Mouse (Mus musculus): ENCODE measurements at regions not wholly inside any gene's neighbourhood (a gene's known extent, or its start where the extent isn't known, plus 50 kb on each side); places are given as distances from the start of the nearest gene placed in this dataset.

DNA sequence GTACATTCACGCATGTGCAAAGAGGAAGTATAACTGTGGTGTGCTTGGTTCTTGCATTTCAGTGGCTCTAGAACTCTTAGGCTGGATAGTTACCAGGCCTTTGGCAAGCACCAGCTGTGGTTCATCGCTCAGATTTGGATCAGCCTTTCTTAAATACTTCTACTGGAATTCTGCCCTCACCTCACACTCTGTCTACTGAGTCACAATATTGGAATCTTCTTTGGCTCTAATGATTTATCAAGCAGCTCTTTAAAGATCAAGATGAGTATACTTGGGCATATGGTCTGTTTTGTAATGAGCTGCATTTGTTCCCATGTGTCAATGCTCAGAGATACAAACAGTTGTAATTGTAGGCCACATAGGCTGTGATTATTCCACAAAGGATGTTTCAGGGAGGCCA lies 197.5 kb downstream of the Icos start:
- no peak for DNase-seq (ENCODE audit: low spot score)

DNA sequence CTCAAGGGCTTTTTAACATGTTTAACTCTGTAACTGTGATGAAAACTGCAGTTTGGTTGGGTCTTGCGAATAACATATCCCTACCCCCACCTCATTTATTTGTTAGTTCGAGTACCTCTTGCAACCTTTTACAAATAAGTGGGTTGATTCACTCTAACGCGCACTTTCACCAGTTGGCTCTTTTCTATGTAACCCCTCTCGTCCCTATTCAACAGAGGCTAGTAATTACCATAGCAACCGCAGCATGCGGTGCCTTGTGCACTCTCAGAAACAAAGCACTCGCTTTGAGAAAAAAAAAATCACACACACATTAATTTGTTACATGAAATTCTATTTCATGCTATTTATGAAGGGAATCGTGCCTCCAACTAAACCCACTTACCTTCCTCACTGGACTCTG lies 201.7 kb downstream of the Icos start:
- no peak for DNase-seq (ENCODE audit: low spot score)

DNA sequence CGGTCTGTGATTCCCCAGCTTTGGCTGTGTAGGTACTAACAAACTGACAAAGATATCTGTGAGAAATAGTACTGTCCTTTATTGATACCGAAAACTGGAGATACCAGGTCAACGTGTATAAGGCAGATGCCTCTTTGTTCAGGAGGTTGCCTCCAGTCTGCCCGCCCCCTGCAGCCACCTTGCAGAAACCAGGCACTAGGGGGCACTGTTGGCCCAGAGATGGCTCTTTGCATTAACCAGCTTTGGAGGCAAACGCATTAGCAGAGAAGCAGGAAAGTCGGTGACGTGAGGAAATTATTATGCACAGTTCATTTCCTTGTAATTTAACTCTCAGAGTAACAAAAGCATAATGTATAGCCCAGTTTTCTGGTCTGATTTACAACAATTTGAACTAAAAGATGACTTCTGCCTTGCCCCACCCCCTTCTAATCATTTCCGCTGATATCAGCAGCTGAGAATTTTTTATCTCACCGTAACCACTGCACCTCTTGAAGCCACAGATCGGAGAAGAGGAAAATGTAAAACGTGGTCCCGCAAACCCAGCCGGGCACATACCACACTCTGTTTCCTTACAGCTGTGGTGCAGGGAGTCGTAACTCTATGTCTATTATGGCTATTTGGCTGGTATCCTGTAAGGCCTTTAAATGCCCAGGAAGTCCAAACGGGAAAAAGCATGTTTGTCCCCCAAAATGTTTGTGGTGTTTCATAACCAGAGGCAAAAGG lies 203.5 kb downstream of the Icos start:
- DNase-seq (ENCODE audit: low spot score) = peak; percentile 94

DNA sequence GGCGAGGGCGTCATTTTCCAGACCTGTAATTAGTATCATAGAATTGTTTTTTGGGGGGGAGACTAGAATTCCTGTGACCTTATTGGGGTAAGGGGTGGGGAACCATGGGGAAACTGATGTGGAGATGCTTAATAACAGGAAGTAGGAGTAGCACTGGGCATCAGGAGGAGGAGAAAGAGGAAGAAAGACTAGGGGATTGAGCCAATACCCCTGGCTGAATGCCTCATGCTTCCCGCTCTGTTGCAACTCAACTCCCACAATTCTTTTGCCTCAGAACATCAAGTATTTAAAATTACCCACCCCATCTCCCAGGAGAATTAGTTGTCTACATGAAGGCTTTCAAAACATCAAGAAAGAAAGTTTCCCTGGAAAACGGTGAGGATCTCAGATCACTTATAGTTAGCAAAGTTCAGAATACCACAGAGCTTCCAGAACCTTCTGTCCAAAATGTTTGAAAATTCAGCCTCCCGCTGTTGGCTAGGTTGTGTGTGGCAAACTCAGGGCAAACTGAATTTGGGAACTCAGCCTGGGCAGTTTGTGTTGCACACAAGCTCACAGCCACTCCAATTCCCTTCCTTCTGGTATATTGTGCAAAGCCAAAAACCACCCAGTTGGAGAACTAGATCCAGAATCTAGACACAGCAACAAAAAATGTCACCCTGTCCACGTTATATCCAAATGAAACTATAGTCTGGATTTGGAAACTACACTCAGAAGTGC lies 209.8 kb downstream of the Icos start:
- peak; percentile 46 for DNase-seq (ENCODE audit: low spot score)

DNA sequence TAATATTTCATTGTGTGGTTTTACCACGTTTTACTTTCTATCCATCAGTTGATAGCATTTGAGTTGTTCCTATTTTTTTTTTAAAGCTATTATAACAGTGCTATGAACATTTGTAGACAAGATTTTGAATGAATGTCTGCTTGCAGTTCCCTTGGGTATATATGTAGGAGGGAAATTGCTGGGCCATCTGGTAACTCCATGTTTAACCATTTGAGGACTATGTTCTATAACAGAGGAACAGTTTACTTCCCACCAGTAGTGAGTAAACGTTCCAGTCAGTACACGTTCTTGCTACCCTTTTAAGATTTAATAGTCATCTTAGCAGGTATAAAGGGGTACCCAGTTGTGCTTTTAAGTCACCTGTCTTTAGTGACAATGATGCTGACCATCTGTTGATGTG lies 213.2 kb downstream of the Icos start:
- no peak for DNase-seq (ENCODE audit: low spot score)

DNA sequence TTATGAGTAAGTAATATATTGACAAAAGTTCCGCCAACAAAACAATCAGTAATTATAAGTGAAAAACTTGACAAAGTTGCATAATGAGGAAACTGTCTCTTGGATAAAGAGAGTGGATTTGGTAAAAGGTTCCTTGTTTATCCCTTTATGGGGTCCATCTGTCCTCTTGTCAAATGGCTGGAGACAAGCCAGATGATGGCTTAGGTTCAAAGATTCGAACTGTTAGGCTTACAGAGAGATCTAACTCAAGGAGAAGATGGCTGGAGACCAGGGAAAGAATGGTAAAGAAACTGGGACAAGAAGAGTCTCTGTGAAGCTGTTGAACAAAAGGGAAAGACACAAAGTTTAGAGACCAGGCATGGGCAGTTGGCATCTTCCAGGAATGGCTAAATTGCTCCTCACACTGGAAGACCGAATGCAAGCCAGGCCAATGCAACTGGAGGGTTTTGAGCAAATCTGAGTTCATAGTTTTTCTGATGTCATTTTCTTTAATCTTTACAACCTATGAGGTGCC lies 220.9 kb downstream of the Icos start:
- no peak for DNase-seq (ENCODE audit: low spot score)

DNA sequence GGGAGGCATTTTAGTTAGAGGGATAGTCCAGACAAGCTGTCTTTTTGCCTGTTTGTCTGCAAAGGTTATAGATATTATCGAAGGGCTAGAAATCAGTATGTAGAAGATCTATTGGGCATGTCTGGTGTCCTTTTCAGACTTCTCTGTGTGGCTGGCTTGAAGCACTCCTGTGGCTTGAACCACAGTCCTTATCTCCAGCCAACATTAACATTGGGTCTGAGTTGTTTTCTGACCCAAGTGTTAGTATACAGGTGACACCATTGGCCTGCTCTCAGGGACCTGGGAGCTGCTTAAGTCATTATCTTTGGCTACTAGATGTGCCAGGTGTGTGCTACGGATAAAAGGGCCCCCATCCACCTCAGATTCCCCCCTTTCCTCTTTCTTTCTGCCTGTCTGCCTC lies 223.3 kb downstream of the Icos start:
- DNase-seq (ENCODE audit: low spot score) = no peak

DNA sequence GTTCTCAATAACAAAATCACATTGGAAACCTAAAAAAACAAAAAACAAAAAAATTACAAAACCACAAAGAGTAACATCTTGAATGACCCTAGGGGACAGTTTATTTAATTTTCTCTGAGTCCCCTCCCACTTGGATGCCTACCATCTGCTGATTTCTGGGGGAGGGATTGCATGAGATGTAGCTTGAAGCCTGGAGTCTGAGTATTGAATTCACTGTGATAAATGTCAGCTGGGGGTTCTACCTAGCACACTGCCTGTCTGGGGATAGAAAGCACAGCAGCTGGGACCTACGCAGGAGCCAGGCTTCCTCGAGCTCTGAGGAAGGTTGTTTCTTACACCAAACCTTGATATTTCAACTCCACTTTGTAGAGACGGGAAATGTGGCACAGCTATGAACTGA lies 224.4 kb downstream of the Icos start:
- DNase-seq (ENCODE audit: low spot score) = no peak

DNA sequence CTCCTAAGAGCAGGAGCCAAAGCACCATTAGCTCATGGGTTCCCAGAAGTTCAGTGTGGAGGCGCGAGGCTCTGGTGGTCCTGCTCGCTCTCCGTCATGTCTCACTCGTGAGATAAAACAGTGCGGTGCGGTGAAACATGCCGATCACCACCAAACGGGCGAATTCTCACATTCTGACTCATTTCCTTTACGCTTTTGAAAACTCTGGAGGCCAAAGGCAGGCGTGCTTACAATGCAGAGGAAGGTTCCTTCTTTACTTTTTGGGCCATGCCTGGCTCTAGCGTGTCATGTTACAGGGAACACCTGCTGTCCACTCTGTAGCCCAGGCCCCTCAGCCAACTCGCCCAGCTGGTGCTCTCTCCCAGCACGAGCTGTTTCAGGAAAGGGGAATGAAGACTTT lies 225.4 kb downstream of the Icos start:
- DNase-seq (ENCODE audit: low spot score) = peak; percentile 59

DNA sequence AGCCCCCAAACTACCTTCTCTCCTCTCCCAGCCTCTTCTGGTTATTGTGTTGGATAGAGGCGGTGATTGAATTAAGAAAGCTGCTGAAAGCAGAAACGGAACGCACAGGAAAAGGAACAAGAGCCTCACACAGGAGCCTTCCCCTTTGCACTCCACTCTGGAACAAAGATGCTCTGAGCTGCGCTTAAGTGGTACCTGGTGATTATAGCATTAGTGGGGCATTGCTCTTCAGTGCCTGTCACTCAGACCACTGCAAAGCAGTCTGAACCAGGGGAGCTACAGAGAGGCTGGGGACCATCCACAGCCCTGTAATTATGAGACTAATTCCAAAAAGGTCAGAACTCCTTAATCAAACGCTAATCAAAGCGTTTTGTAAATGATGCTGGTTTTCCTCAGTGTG lies 225.9 kb downstream of the Icos start:
- no peak for DNase-seq (ENCODE audit: low spot score)

DNA sequence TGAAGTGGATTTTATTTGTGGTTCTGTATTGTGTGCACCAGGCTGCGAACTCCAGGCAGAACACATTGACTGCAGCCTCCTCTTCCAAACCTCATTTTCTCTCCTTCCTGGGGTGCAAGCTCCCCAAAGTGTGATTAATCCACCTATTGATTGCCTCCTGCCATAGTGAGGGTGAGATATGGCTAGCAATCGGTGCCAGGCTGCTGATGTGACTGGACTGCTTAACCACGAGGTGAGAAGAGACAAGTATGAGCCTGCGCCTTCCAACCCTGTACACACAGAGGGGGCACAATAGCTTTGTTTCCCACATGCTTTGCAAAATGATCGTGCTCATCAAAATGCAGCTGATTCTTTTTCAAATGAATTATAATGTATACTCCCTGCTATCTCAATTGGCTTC lies 227.4 kb downstream of the Icos start:
- DNase-seq (ENCODE audit: low spot score) = no peak

DNA sequence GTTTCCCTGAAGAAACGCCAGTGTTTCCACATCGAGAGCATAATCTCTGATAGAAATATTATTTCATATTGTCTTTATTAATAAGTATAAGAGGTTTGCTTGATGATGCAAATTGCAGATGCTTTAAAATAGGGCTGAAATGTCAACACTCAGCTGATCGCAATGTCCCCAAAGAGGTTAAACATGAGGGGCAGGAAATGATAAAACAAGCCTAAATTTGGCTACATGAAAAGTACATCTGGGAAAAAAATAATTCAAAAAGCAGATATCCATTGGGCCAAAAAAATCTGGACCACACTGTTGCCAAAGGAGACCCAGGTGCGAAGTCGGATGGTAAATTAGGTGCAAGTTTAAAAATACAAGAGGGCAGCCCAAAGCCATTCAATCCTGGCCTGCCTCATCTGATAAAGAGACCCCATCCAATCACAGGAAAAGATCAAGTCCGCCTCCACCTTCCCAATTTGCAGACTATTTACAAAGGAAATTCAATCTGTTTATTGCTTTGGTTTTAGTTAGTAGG lies 229.2 kb downstream of the Icos start:
- peak; percentile 80 for DNase-seq (ENCODE audit: low spot score)

DNA sequence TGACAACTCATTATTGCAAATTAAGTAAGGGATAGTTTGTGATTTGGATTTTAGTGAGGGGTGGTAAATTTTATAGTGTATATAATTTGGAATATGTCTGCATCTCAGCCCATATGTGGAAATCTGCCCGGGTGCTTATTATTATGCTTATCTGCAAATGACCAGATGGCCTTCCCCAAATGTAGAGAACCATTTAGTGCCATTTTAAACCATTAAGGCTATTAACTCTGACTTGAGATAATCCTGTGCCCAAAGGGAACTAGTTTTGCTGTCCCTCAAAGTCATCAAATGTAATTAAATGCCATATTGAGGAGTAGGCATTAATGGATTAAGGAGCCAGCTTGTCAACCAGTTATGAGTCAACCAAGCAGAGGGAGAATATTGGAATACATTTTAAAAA lies 230.7 kb downstream of the Icos start:
- no peak for DNase-seq (ENCODE audit: low spot score)

DNA sequence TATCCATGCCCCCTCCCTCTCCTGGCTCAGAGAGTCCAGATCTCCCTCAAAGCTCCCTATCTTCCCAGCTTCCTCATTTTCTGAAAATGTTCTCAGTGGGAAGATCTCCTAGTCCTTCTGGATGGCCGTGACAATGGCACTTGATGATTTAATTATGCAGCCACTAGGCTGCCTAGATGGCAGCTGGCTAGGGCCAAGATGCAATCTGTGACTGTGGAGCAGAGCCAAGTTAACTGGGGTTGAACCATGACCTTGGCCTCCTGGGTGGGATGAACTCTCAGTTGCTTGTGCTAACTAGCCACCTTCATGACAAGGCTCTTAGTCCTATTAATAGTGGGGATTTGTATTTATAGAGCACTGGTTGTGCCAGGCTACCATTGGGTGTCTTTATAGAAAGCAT lies 243.4 kb downstream of the Icos start:
- DNase-seq (ENCODE audit: low spot score) = no peak

DNA sequence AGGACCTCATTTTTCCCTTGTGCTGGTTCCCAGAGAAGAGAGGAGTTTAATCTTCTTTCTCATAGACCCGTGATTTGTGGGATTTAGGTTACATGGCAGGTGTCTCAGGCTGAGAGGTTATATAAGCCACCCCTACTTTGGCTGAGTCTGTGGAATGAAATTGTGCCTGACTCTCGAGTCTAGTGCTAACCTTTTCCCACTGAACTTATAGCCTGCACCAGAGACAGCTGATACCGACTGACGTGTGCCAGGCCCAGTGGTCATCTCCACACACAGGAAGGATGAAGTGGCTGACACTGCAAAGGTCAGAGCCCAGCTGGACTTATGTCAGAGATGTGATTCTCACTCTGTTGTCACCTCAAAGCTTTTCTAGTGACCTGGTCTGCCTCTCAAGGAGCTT lies 251.2 kb downstream of the Icos start:
- no peak for DNase-seq (ENCODE audit: low spot score)

DNA sequence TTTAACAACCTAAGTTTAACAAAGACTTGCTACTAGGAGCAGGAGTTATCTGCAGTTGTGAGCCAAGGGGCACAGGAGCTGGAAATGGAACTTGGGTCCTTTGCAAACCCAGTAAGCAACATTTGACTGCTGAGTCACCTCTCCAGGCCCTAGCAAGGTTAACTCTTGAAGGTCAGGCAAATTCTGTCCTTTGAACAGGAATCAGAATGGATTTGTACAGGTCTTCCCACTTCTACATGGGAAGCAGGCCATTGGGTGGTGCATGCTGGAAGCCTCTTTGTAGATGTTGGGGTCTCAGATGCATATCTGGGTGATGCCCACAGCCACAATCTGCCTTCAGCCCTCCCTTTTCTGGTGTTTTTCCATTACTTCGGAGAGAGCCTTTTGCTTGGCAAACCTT lies 255.3 kb downstream of the Icos start:
- no peak for DNase-seq (ENCODE audit: low spot score)

DNA sequence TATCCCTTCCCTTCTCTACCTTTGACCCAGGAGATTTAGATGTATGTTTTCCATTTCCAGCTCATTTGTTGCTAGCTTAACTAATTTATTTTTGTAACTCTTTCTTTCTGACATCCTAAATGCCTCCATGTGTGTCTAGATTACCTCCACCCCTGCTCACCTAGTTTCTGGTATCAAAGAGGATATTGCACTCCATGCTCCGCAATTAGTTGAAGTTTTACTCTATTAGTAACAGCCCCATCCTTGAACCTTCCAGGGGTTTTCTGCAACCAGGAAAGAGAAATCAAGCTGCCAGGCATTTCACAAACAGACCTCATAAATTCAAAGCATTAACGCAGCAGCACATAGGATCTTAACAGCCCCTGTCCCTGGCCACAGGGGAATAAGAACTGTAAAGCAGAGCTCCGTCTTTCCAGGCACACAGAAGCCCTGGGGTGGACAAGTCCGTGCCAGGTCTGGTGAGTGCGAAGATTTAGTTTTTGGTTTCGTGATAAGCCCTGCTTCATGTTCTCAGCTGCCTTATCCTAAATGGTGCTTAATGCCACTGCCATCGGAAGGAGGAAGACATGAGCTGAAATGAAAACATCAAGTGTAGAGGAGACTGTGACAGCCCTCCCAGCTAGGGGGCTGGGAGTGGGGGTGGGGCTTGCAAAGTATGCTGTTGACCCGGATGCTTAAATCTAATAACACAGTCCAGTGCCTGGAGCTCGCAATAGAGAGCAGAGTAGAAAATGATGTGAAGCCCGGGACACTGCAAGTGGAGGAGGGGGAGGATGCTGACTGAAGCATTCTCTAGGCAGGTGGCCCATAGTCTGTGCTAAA lies 256.0 kb downstream of the Icos start:
- DNase-seq (ENCODE audit: low spot score) = no peak

DNA sequence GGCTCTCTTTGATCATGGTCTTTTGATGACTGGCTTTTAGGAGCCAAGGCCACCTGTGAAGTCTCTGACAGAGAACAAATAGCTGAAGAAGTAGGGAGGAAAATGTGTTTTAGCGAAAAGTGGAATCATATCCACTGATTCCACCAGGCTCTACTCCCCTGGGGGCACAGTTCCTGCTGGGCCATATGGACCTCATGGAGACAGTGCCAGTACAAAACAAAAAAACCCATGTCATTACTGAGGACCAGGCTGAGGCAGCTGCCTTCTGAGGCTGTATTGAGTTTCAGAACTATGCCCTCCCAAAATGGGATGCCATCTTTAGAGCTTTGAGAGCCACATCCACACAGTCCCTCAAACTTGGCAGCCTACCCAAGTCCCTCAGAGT lies 256.6 kb downstream of the Icos start:
- DNase-seq (ENCODE audit: low spot score) = no peak

DNA sequence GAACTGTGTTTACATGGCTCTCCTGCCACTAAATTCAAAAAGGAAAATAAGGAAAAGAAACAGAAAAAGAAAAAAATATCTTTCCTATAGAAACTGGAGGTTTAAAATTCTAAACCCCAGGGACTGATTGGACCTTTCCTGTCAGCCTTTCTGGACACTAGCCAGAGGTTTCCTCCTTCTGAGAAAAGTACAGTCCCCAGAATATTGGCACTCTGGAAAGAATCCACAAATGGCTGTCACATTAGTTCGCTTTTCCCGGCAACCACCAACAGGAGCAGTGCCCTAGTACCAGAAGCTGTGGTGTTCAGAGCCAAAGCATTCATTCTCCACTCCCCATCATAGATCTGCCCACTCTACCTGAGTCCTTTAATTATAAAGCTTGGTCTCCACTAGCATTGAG lies 258.8 kb downstream of the Icos start:
- DNase-seq (ENCODE audit: low spot score) = no peak

DNA sequence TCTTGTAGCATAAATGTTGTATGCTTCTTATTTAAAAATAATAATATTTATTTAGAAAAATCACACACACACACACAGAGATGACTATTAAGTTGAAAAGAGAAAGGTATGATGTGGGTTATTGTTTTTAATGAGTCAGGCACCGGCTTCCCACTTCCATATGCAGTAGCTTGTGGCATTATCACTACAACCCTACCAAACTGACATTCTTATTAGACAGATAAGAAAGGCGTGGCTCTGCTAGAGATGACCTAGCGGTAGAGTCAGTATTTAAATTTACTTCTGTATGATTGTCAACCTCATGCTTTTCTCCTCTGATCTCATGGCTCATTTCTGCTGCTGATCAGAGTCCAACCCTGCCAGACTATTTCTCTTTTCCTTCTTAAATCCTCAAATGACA lies 260.9 kb downstream of the Icos start:
- no peak for DNase-seq (ENCODE audit: low spot score)

DNA sequence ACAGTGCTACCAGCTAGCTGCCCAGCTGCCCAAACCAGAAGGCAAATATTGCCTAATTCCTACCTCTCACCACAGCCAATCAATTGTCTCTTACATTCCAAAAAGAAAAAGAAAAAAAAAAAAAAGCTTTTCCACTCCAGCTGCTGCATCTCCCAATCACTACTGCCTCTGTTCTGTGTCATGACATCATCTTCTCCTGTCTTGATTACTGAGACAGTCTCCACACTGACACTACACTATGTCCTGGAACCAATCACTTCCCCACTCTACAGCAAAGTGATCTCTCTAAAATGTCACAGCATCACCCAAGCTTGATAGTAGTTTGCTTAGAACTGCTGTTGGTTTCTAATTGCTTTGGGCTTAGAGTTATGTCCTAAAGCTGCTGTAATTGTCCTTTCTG lies 279.8 kb downstream of the Icos start:
- no peak for DNase-seq (ENCODE audit: low spot score)

DNA sequence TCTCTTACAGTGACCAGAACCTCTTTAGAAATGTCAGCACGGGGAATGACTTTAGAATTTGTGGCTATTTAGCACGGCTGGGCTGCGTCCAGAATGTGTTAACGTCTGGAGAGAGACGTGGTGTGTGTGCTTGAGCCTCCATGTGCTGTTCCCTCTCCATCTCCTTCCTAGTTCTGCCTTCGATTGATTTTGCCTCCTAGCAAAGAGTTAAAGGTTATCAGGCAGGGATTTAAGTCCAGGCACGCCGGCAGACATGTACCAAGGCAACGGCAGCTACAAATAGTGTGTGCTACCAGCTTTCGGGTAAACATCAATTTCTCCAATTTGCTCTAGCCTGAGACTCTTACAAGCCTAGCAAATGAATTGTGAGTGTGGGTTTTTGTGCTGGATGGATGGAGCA lies 285.7 kb downstream of the Icos start:
- DNase-seq (ENCODE audit: low spot score) = no peak
